Mouse (Mus musculus) liver, embryonic 16.5 days (tissue): ENCODE measurements around the gene Rasal2. TPM values are rescaled to one million over a fixed set of nuclear protein-coding genes. Genes with fewer than 3 reads are reported as not detected.

ENCODE experiments used
- ATAC-seq: fragments of 200-750 bp; cut with Nextera tagmentation; 2 replicates; pipeline ENCODE4 v1.8.0; 2017; ENCODE audit warnings: low read depth, mild to moderate bottlenecking, moderate number of reproducible peaks, moderate library complexity
- H3K27ac ChIP-seq: fragments of 300-500 bp; sonication (generic); 2 replicates; pipeline ENCODE4 v1.5.1; 2014; ENCODE audit warnings: mild to moderate bottlenecking, low read length
- H3K27me3 ChIP-seq: fragments of 300-500 bp; sonication (generic); 2 replicates; pipeline ENCODE4 v1.6.1; 2014; ENCODE audit warnings: low read depth, low read length, mixed read lengths; ENCODE audit not compliant: control insufficient read depth, insufficient read depth
- H3K36me3 ChIP-seq: fragments of 300-500 bp; sonication (generic); 2 replicates; pipeline ENCODE4 v1.6.1; 2014; ENCODE audit warnings: mild to moderate bottlenecking; ENCODE audit not compliant: control insufficient read depth, insufficient read depth
- H3K4me1 ChIP-seq: fragments of 300-500 bp; sonication (generic); 2 replicates; pipeline ENCODE4 v1.6.1; 2014; ENCODE audit warnings: low read depth, low read length, mixed read lengths; ENCODE audit not compliant: control insufficient read depth
- H3K4me2 ChIP-seq: fragments of 300-500 bp; sonication (generic); 2 replicates; pipeline ENCODE4 v1.6.1; 2014; ENCODE audit warnings: low read depth, low read length, mixed read lengths
- H3K4me3 ChIP-seq: fragments of 300-500 bp; sonication (generic); 2 replicates; pipeline ENCODE4 v1.5.1; 2014; ENCODE audit warnings: low read depth, mild to moderate bottlenecking, low read length
- H3K9ac ChIP-seq: fragments of 300-500 bp; sonication (generic); 2 replicates; pipeline ENCODE4 v1.6.1; 2014; ENCODE audit warnings: low read depth, low read length
- H3K9me3 ChIP-seq: fragments of 300-500 bp; sonication (generic); replicated peaks from 2 replicates; pipeline ENCODE4 v1.6.1; 2016; ENCODE audit warnings: low read length; ENCODE audit not compliant: control insufficient read depth
- WGBS: fragments of 180-500 bp; shearing (Covaris S2); extraction: QIAGEN DNeasy Blood & Tissue Kit; methylation state at CpG from one replicate; pipeline ENCODE4 v1.1.7; 2014; ENCODE audit not compliant: insufficient replicate concordance; 5-methylcytosine and 5-hydroxymethylcytosine counted together
- polyA plus RNA-seq: library from polyadenylated mRNA; unstranded; fragments of >200 nt; fragmentation: Nextera tagmentation; extraction: Ambion mirVana; gene quantifications from 2 replicates; pipeline ENCODE4 v1.2.1, GENCODE M21; 2015

The Rasal2 gene
- polyA plus RNA-seq, 1 experiment from 2014 or later = 1.4 TPM

- no peak overlapping the region for H3K9ac ChIP-seq
- no peak for ATAC-seq
- H3K36me3 ChIP-seq = no peaks in the 10 kb centered on the region
- H3K9me3 ChIP-seq = no peaks in the 10 kb centered on the region
- no peaks in the 10 kb centered on the region for H3K4me1 ChIP-seq
- no peak overlapping the region for H3K27ac ChIP-seq
- H3K4me3 ChIP-seq = no peak overlapping the region
- H3K27me3 ChIP-seq = no peaks in the 10 kb centered on the region
- no peak overlapping the region for H3K4me2 ChIP-seq
These were observed 84.3 kb downstream of the Rasal2 start for GRCm38 (mm10) chr1:157328068-157328467.

GRCm38 (mm10) chr1:157323091-157323490, 89.3 kb downstream of the Rasal2 start:
- H3K4me2 ChIP-seq = no peak overlapping the region
- 62% methylated on average over 1 of the region's 1 CpGs for WGBS
- H3K36me3 ChIP-seq = no peaks in the 10 kb centered on the region
- H3K9me3 ChIP-seq = no peaks in the 10 kb centered on the region
- H3K4me3 ChIP-seq = no peak overlapping the region
- H3K27me3 ChIP-seq = no peaks in the 10 kb centered on the region
- no peak overlapping the region for H3K27ac ChIP-seq
- H3K4me1 ChIP-seq = no peaks in the 10 kb centered on the region
- H3K9ac ChIP-seq = no peak overlapping the region
- ATAC-seq = no peak

GRCm38 (mm10) chr1:157318896-157319295, 93.5 kb downstream of the Rasal2 start:
- no peaks in the 10 kb centered on the region for H3K36me3 ChIP-seq
- H3K4me3 ChIP-seq = no peak overlapping the region
- 53% methylated on average over 4 of the region's 4 CpGs for WGBS
- no peak overlapping the region for H3K4me2 ChIP-seq
- no peaks in the 10 kb centered on the region for H3K9me3 ChIP-seq
- H3K4me1 ChIP-seq = no peaks in the 10 kb centered on the region
- ATAC-seq = no peak
- no peaks in the 10 kb centered on the region for H3K27me3 ChIP-seq
- no peak overlapping the region for H3K9ac ChIP-seq
- H3K27ac ChIP-seq = no peak overlapping the region

DNA sequence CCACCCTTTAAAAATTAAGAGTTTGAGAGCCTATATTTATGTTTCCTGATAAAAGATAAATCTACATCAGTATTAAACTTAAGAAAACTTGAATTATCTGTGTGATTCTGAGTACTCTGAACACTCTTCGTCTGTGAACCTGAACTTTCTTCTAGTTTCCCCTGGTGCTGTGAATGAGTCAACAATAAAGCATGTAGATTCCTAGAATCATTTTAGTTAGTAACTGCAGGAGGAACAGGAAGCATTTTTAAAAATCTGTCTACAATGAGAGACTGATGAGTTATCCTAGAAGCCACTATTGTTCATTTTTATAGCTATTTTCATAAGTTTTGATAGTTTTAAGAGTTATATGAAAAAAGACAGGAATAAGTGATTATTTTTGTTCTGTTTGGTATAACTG, 111.1 kb downstream of the Rasal2 start:
- no peaks in the 10 kb centered on the region for H3K4me1 ChIP-seq
- H3K9me3 ChIP-seq = no peaks in the 10 kb centered on the region
- H3K9ac ChIP-seq = no peak overlapping the region
- no peaks in the 10 kb centered on the region for H3K36me3 ChIP-seq
- 54% methylated on average over 1 of the region's 1 CpGs for WGBS
- no peak for ATAC-seq
- no peaks in the 10 kb centered on the region for H3K27me3 ChIP-seq
- no peak overlapping the region for H3K4me2 ChIP-seq
- no peak overlapping the region for H3K27ac ChIP-seq
- no peak overlapping the region for H3K4me3 ChIP-seq

GRCm38 (mm10) chr1:157299559-157299958, 112.8 kb downstream of the Rasal2 start:
- Histone ChIP-seq H3K9me3 (no peaks in the 10 kb centered on the region), H3K36me3 (no peaks in the 10 kb centered on the region), H3K4me3 (no peak overlapping the region), H3K27ac (no peak overlapping the region), H3K4me1 (no peaks in the 10 kb centered on the region), H3K27me3 (no peaks in the 10 kb centered on the region), H3K9ac (no peak overlapping the region), H3K4me2 (no peak overlapping the region)
- WGBS = 62% methylated on average over 2 of the region's 2 CpGs
- ATAC-seq = no peak

DNA sequence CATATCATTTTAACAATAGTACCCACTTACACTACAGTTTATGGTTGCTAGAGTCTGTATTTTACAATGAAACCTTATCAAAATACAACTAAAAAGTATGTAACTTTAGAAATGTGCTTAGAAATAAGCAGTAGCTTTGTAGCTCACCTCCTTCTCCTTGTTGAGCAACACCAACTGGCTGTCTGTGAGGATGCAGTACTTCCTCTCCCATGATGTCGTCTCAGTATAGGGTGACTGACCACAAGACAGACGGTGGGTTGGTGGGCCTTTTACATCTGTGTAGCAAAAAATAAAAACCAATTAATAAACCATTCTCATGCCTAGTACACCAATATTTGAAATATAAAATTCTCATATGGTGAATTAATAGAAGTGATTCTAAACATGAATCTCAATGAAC, 113.4 kb downstream of the Rasal2 start:
- Histone ChIP-seq H3K9me3 (no peaks in the 10 kb centered on the region), H3K27ac (no peak overlapping the region), H3K4me3 (no peak overlapping the region), H3K36me3 (no peaks in the 10 kb centered on the region), H3K9ac (no peak overlapping the region), H3K27me3 (no peaks in the 10 kb centered on the region), H3K4me1 (no peaks in the 10 kb centered on the region), H3K4me2 (no peak overlapping the region)
- no peak for ATAC-seq
- 21% methylated on average over 2 of the region's 2 CpGs for WGBS

GRCm38 (mm10) chr1:157297137-157297536, 115.3 kb downstream of the Rasal2 start:
- ATAC-seq = no peak
- no peaks in the 10 kb centered on the region for H3K27me3 ChIP-seq
- H3K4me3 ChIP-seq = no peak overlapping the region
- no peaks in the 10 kb centered on the region for H3K36me3 ChIP-seq
- H3K4me1 ChIP-seq = no peaks in the 10 kb centered on the region
- H3K4me2 ChIP-seq = no peak overlapping the region
- no peaks in the 10 kb centered on the region for H3K9me3 ChIP-seq
- H3K27ac ChIP-seq = no peak overlapping the region
- no peak overlapping the region for H3K9ac ChIP-seq
- 13% methylated on average over 1 of the region's 1 CpGs for WGBS

DNA sequence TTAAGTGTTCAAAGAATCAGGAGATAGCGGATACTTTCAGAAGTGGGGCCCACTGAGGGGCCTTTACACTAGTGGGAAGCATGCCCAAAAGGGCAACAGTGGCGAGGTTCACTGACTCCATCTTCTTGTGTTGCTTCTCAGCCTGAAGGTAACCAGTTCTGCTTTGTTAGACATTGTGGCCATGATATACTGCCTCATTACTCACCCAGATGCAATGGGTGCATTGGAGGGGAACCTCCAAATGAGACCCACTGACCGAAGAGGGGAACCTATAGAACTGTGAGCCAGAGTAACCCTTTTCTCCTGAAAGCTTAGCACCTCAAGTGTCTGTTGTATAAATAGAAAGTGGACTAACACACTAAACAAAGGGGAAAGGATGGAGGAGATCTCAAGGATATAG, 116.5 kb downstream of the Rasal2 start:
- no peak overlapping the region for H3K9ac ChIP-seq
- no peak overlapping the region for H3K4me3 ChIP-seq
- H3K27me3 ChIP-seq = no peaks in the 10 kb centered on the region
- no peaks in the 10 kb centered on the region for H3K36me3 ChIP-seq
- H3K4me2 ChIP-seq = no peak overlapping the region
- ATAC-seq = no peak
- H3K4me1 ChIP-seq = no peaks in the 10 kb centered on the region
- WGBS = 61% methylated on average over 3 of the region's 3 CpGs
- H3K9me3 ChIP-seq = no peaks in the 10 kb centered on the region
- H3K27ac ChIP-seq = no peak overlapping the region

DNA sequence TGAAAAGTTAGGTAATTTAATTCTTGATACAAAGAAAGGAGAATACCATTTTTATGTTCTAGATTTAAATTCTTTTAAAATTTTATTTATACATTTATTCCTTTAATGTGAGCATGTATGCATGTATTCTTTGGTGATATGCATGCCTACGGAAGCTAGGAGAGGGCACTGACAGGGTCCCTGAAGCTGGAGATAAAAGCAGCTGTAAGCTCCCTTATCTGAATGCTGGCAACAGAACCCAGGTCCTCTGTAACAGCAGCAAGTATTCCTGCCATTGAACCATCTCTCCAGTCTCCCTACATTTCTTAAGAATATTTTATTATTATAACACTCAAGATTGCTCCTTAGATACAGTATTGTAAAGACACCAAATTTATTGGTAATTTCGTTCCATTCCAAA, 122.2 kb downstream of the Rasal2 start:
- WGBS = 37% methylated on average over 2 of the region's 2 CpGs
- no peak for ATAC-seq
- Histone ChIP-seq H3K9me3 (no peaks in the 10 kb centered on the region), H3K4me1 (no peaks in the 10 kb centered on the region), H3K36me3 (no peaks in the 10 kb centered on the region), H3K27me3 (no peaks in the 10 kb centered on the region), H3K27ac (no peak overlapping the region), H3K9ac (no peak overlapping the region), H3K4me3 (no peak overlapping the region), H3K4me2 (no peak overlapping the region)

GRCm38 (mm10) chr1:157289251-157289650, 123.1 kb downstream of the Rasal2 start:
- H3K27ac ChIP-seq = no peak overlapping the region
- H3K4me2 ChIP-seq = no peak overlapping the region
- WGBS = 61% methylated on average over 2 of the region's 2 CpGs
- no peak for ATAC-seq
- H3K4me3 ChIP-seq = no peak overlapping the region
- no peak overlapping the region for H3K9ac ChIP-seq
- no peaks in the 10 kb centered on the region for H3K9me3 ChIP-seq
- H3K36me3 ChIP-seq = no peaks in the 10 kb centered on the region
- H3K27me3 ChIP-seq = no peaks in the 10 kb centered on the region
- H3K4me1 ChIP-seq = no peaks in the 10 kb centered on the region
